Mouse (Mus musculus) MEL (cell line): ENCODE results near the gene Haghl.
A peak's percentile ranks its signal among the peaks of the same experiment; 100 is the strongest.

Source experiments
- BHLHE40 ChIP-seq: IDR thresholded peaks from 2 replicates; pipeline ENCODE4 v1.6.1; 2012; ENCODE audit warnings: low read depth, mild to moderate bottlenecking, inconsistent platforms, low read length, improper control_type of control experiment, borderline replicate concordance
- CTCF ChIP-seq, 3 experiments: IDR thresholded peaks in 2 of 3; conservative IDR thresholded peaks in 1 of 3; 2 replicates each; pipeline ENCODE4 v1.5.1; 2011 to 2012; ENCODE audit warnings: low read length in 3 of 3, low read depth in 2 of 3, mild to moderate bottlenecking in 2 of 3, improper control_type of control experiment in 1 of 3, inconsistent platforms in 1 of 3, mixed read lengths in 1 of 3, moderate library complexity in 1 of 3; ENCODE audit not compliant: control insufficient read depth in 1 of 3, insufficient read depth in 1 of 3, poor library complexity in 1 of 3, severe bottlenecking in 1 of 3
- E2F4 ChIP-seq: IDR thresholded peaks from 2 replicates; pipeline ENCODE4 v1.6.1; 2011; ENCODE audit warnings: low read depth, low read length, improper control_type of control experiment, borderline replicate concordance
- EP300 ChIP-seq, 2 experiments: IDR thresholded peaks; 2 replicates each; pipeline ENCODE4 v1.6.1; 2011; ENCODE audit warnings: improper control_type of control experiment in 2 of 2, low read length in 2 of 2, low read depth in 1 of 2, mild to moderate bottlenecking in 1 of 2
- KAT2A ChIP-seq: conservative IDR thresholded peaks from 2 replicates; pipeline ENCODE4 v1.6.1; 2012; ENCODE audit warnings: low read depth, low read length, improper control_type of control experiment, inconsistent platforms
- MAX ChIP-seq: IDR thresholded peaks from 2 replicates; pipeline ENCODE4 v1.6.1; 2011; ENCODE audit warnings: low read length, improper control_type of control experiment
- MXI1 ChIP-seq: IDR thresholded peaks from 2 replicates; pipeline ENCODE4 v1.6.1; 2011; ENCODE audit warnings: mild to moderate bottlenecking, low read depth, low read length, improper control_type of control experiment
- NELFE ChIP-seq: IDR thresholded peaks from 2 replicates; pipeline ENCODE4 v1.6.1; 2011; ENCODE audit warnings: low read depth, low read length, improper control_type of control experiment
- POLR2A ChIP-seq, 2 experiments: IDR thresholded peaks; 2 replicates each; pipeline ENCODE4 v1.6.1; 2011 to 2012; ENCODE audit warnings: low read length in 2 of 2, mild to moderate bottlenecking in 2 of 2, control low read depth in 1 of 2, improper control_type of control experiment in 1 of 2, low read depth in 1 of 2, moderate library complexity in 1 of 2; ENCODE audit not compliant: control insufficient read depth in 1 of 2, insufficient read depth in 1 of 2, poor library complexity in 1 of 2
- USF1 ChIP-seq: IDR thresholded peaks from 2 replicates; pipeline ENCODE4 v1.6.1; 2014; ENCODE audit warnings: low read depth, mild to moderate bottlenecking, inconsistent platforms, low read length, improper control_type of control experiment, moderate library complexity
- ZC3H11A ChIP-seq: IDR thresholded peaks from 2 replicates; pipeline ENCODE4 v1.6.1; 2012; ENCODE audit warnings: low read depth, mild to moderate bottlenecking, inconsistent platforms, low read length, improper control_type of control experiment

GRCm38 (mm10) chr17:25817662-25818061, 32.2 kb upstream of the Haghl start:
- TF ChIP-seq MAX (no peak), E2F4 (no peak), CTCF (IDR thresholded peaks at IDR 0.05 in 2 of 3, conservative IDR thresholded peaks at IDR 0.05 in 1 of 3; ENCODE audit: control insufficient read depth in 1 of 3, insufficient read depth in 1 of 3, low read depth in 2 of 3, low read length in 3 of 3, poor library complexity in 1 of 3, severe bottlenecking in 1 of 3) (no peak), ZC3H11A (no peak), POLR2A (IDR thresholded peaks at IDR 0.05; ENCODE audit: control insufficient read depth in 1 of 2, insufficient read depth in 1 of 2, low read depth in 1 of 2, low read length in 2 of 2, poor library complexity in 1 of 2) (no peak), EP300 (IDR thresholded peaks at IDR 0.05; ENCODE audit: low read depth in 1 of 2, low read length in 2 of 2) (no peak), BHLHE40 (no peak), KAT2A (no peak), MXI1 (no peak), NELFE (no peak), USF1 (0 out of 2 replicates have a peak, but pooled peaks have one; percentile 27)
